Mouse (Mus musculus) limb, embryonic 13.5 days (tissue): ENCODE measurements around the gene Nus1. TPM values are rescaled to one million over a fixed set of nuclear protein-coding genes. Genes with fewer than 3 reads are reported as not detected.
A peak's percentile ranks its signal among the peaks of the same experiment; 100 is the strongest.

Experiments
- ATAC-seq: fragments of 200-750 bp; cut with Nextera tagmentation; 2 replicates; pipeline ENCODE4 v1.8.0; 2017; ENCODE audit warnings: low read depth, moderate number of reproducible peaks, moderate TSS enrichment; ENCODE audit not compliant: low FRiP score
- H3K27ac ChIP-seq: fragments of 300-500 bp; sonication (generic); 2 replicates; pipeline ENCODE4 v1.5.1; 2015; ENCODE audit warnings: inconsistent platforms, mild to moderate bottlenecking, moderate library complexity
- H3K27me3 ChIP-seq: fragments of 300-500 bp; sonication (generic); 2 replicates; pipeline ENCODE4 v1.6.1; 2015; ENCODE audit warnings: mild to moderate bottlenecking, inconsistent platforms
- H3K36me3 ChIP-seq: fragments of 300-500 bp; sonication (generic); 2 replicates; pipeline ENCODE4 v1.6.1; 2015; ENCODE audit warnings: inconsistent platforms, mild to moderate bottlenecking, moderate library complexity
- H3K4me1 ChIP-seq: fragments of 300-500 bp; sonication (generic); 2 replicates; pipeline ENCODE4 v1.6.1; 2015; ENCODE audit warnings: inconsistent platforms
- H3K4me2 ChIP-seq: fragments of 300-500 bp; sonication (generic); replicated peaks from 2 replicates; pipeline ENCODE4 v1.6.1; 2015; ENCODE audit warnings: inconsistent platforms, mild to moderate bottlenecking, moderate library complexity
- H3K4me3 ChIP-seq: fragments of 300-500 bp; sonication (generic); 2 replicates; pipeline ENCODE4 v1.5.1; 2015; ENCODE audit warnings: moderate library complexity, mild to moderate bottlenecking, inconsistent platforms
- H3K9ac ChIP-seq: fragments of 300-500 bp; sonication (generic); 2 replicates; pipeline ENCODE4 v1.6.1; 2015; ENCODE audit warnings: mild to moderate bottlenecking, inconsistent platforms
- H3K9me3 ChIP-seq: fragments of 300-500 bp; sonication (generic); 2 replicates; pipeline ENCODE4 v1.6.1; 2016; ENCODE audit warnings: inconsistent platforms
- WGBS: fragments of 180-500 bp; shearing (Covaris S2); methylation state at CpG from one replicate; pipeline ENCODE4 v1.1.7; 2015; 5-methylcytosine and 5-hydroxymethylcytosine counted together
- polyA plus RNA-seq: library from polyadenylated mRNA; unstranded; fragments of >200 nt; fragmentation: Nextera tagmentation; extraction: Ambion mirVana; gene quantifications from 2 replicates; pipeline ENCODE4 v1.2.1, GENCODE M21; 2015

Nus1 gene
- polyA plus RNA-seq, 1 experiment from 2014 or later, result 17.4 TPM

- Histone ChIP-seq H3K36me3 (0 out of 2 replicates have a peak, but pooled peaks cover 3% of the 10 kb centered on the region), H3K27ac (no peak overlapping the region), H3K4me2 (peak overlapping the region; percentile 81), H3K27me3 (no peaks in the 10 kb centered on the region), H3K9me3 (no peaks in the 10 kb centered on the region), H3K4me3 (peak overlapping the region; percentile 94), H3K9ac (peak overlapping the region; percentile 95), H3K4me1 (peaks cover 34% of the 10 kb centered on the region)
- no peak for ATAC-seq
- WGBS, result 69% methylated on average over 4 of the region's 4 CpGs
Measured at GRCm38 (mm10) chr10:52419402-52419801, 2.1 kb downstream of the Nus1 start.

DNA sequence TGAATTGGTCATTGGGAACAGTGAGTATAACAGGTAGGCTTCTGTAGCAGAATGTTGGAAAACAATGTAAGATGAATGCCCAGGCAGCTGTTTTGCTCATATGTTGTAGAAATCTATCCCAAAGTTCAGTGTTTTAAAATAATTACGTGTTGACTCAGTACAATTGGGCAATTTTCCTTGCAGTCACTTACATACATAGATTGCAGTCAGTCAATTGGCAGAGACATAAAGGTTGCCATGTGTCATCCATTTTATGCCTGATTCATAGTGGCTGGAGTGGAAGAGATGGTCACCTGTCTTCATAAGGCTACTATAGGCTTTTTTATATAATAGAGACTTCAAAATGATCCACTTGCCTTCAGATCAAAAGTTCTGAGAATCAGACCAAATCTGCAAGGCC, 3.2 kb downstream of the Nus1 start:
- 0 out of 2 replicates have a peak, but pooled peaks cover 3% of the 10 kb centered on the region for H3K36me3 ChIP-seq
- no peak overlapping the region for H3K4me3 ChIP-seq
- ATAC-seq, result no peak
- 91% methylated on average over 1 of the region's 1 CpGs for WGBS
- no peaks in the 10 kb centered on the region for H3K27me3 ChIP-seq
- no peak overlapping the region for H3K9ac ChIP-seq
- no peaks in the 10 kb centered on the region for H3K9me3 ChIP-seq
- no peak overlapping the region for H3K4me2 ChIP-seq
- peaks cover 34% of the 10 kb centered on the region for H3K4me1 ChIP-seq
- no peak overlapping the region for H3K27ac ChIP-seq

DNA sequence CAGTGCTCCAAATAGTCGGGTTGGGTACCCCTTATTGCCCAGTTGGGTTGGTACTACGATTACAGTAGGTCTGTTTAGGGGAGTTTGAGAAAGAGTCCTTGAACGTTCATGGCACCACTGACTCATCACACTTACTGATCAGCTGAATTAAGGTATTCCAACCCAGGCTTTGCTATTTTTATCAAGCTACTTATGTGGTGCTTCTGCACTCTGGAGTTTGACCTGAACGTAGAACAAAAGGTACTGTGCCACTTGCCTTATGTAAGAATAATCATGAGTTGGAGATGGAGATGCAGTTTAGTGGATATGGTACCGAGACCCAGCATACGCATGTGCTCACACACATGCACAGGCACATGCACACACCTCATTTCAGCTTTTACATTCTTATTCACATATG, 4.4 kb downstream of the Nus1 start:
- ATAC-seq, result no peak
- no peak overlapping the region for H3K27ac ChIP-seq

GRCm38 (mm10) chr10:52423097-52423496, 5.8 kb downstream of the Nus1 start:
- peaks cover 41% of the 10 kb centered on the region for H3K4me1 ChIP-seq
- 77% methylated on average over 2 of the region's 2 CpGs for WGBS
- no peak overlapping the region for H3K27ac ChIP-seq
- no peaks in the 10 kb centered on the region for H3K9me3 ChIP-seq
- H3K36me3 ChIP-seq, result 0 out of 2 replicates have a peak, but pooled peaks cover 3% of the 10 kb centered on the region
- ATAC-seq, result no peak
- no peaks in the 10 kb centered on the region for H3K27me3 ChIP-seq
- H3K4me2 ChIP-seq, result no peak overlapping the region
- H3K9ac ChIP-seq, result no peak overlapping the region
- no peak overlapping the region for H3K4me3 ChIP-seq

More for the DNA sequence above, 4.4 kb downstream of the Nus1 start:
- peaks cover 37% of the 10 kb centered on the region for H3K4me1 ChIP-seq
- H3K4me3 ChIP-seq, result no peak overlapping the region
- no peak overlapping the region for H3K9ac ChIP-seq
- H3K4me2 ChIP-seq, result no peak overlapping the region
- H3K9me3 ChIP-seq, result no peaks in the 10 kb centered on the region
- WGBS, result 91% methylated on average over 6 of the region's 6 CpGs
- H3K36me3 ChIP-seq, result 0 out of 2 replicates have a peak, but pooled peaks cover 3% of the 10 kb centered on the region
- H3K27me3 ChIP-seq, result no peaks in the 10 kb centered on the region

GRCm38 (mm10) chr10:52426314-52426980, 9.1 kb downstream of the Nus1 start:
- H3K9me3 ChIP-seq, result no peaks in the 10 kb centered on the region
- ATAC-seq, result no peak
- H3K4me3 ChIP-seq, result no peak overlapping the region
- H3K4me2 ChIP-seq, result no peak overlapping the region
- H3K4me1 ChIP-seq, result peaks cover 20% of the 10 kb centered on the region
- H3K27ac ChIP-seq, result no peak overlapping the region
- H3K9ac ChIP-seq, result no peak overlapping the region
- WGBS, result 82% methylated on average over 7 of the region's 7 CpGs
- no peaks in the 10 kb centered on the region for H3K27me3 ChIP-seq
- peaks cover 20% of the 10 kb centered on the region for H3K36me3 ChIP-seq

GRCm38 (mm10) chr10:52427634-52428415, 10.5 kb downstream of the Nus1 start:
- no peak for ATAC-seq
- WGBS, result 32% methylated on average over 2 of the region's 2 CpGs
- Histone ChIP-seq H3K4me2 (no peak overlapping the region), H3K4me1 (peaks cover 20% of the 10 kb centered on the region), H3K9ac (no peak overlapping the region), H3K27ac (no peak overlapping the region), H3K9me3 (no peaks in the 10 kb centered on the region), H3K27me3 (no peaks in the 10 kb centered on the region), H3K36me3 (peaks cover 30% of the 10 kb centered on the region), H3K4me3 (no peak overlapping the region)

GRCm38 (mm10) chr10:52430953-52431352, 13.6 kb downstream of the Nus1 start:
- ATAC-seq, result no peak
- WGBS, result 88% methylated on average over 1 of the region's 1 CpGs
- Histone ChIP-seq H3K9me3 (no peaks in the 10 kb centered on the region), H3K4me2 (no peak overlapping the region), H3K27ac (no peak overlapping the region), H3K4me3 (no peak overlapping the region), H3K36me3 (peaks cover 60% of the 10 kb centered on the region), H3K27me3 (no peaks in the 10 kb centered on the region), H3K4me1 (peaks cover 13% of the 10 kb centered on the region), H3K9ac (no peak overlapping the region)

- H3K9ac ChIP-seq, result no peak overlapping the region
- H3K27me3 ChIP-seq, result no peaks in the 10 kb centered on the region
- H3K9me3 ChIP-seq, result no peaks in the 10 kb centered on the region
- no peaks in the 10 kb centered on the region for H3K4me1 ChIP-seq
- no peak for ATAC-seq
- H3K4me3 ChIP-seq, result no peak overlapping the region
- peaks cover 84% of the 10 kb centered on the region for H3K36me3 ChIP-seq
- no peak overlapping the region for H3K27ac ChIP-seq
- WGBS, result 97% methylated on average over 8 of the region's 8 CpGs
- no peak overlapping the region for H3K4me2 ChIP-seq
Measured at GRCm38 (mm10) chr10:52434836-52435235, 17.5 kb downstream of the Nus1 start.

- 66% methylated on average over 2 of the region's 2 CpGs for WGBS
- H3K27ac ChIP-seq, result no peak overlapping the region
- no peaks in the 10 kb centered on the region for H3K9me3 ChIP-seq
- no peak overlapping the region for H3K4me3 ChIP-seq
- ATAC-seq, result no peak
- H3K4me1 ChIP-seq, result no peaks in the 10 kb centered on the region
- no peaks in the 10 kb centered on the region for H3K27me3 ChIP-seq
- no peaks in the 10 kb centered on the region for H3K36me3 ChIP-seq
- H3K4me2 ChIP-seq, result no peak overlapping the region
- no peak overlapping the region for H3K9ac ChIP-seq
Measured at GRCm38 (mm10) chr10:52460614-52461013, 43.3 kb downstream of the Nus1 start.

- H3K9ac ChIP-seq, result no peak overlapping the region
- no peak overlapping the region for H3K27ac ChIP-seq
- H3K27me3 ChIP-seq, result no peaks in the 10 kb centered on the region
- H3K4me3 ChIP-seq, result no peak overlapping the region
- WGBS, result 62% methylated on average over 7 of the region's 7 CpGs
- H3K9me3 ChIP-seq, result 0 out of 2 replicates have a peak, but pooled peaks cover 2% of the 10 kb centered on the region
- no peak for ATAC-seq
- H3K36me3 ChIP-seq, result no peaks in the 10 kb centered on the region
- no peaks in the 10 kb centered on the region for H3K4me1 ChIP-seq
- no peak overlapping the region for H3K4me2 ChIP-seq
Measured at GRCm38 (mm10) chr10:52463941-52464739, 46.8 kb downstream of the Nus1 start.

- no peaks in the 10 kb centered on the region for H3K4me1 ChIP-seq
- no peaks in the 10 kb centered on the region for H3K27me3 ChIP-seq
- no peak overlapping the region for H3K9ac ChIP-seq
- no peak for ATAC-seq
- no peaks in the 10 kb centered on the region for H3K36me3 ChIP-seq
- no peak overlapping the region for H3K27ac ChIP-seq
- no peak overlapping the region for H3K4me2 ChIP-seq
- WGBS, result 87% methylated on average over 4 of the region's 4 CpGs
- 0 out of 2 replicates have a peak, but pooled peaks cover 7% of the 10 kb centered on the region for H3K9me3 ChIP-seq
- no peak overlapping the region for H3K4me3 ChIP-seq
Measured at GRCm38 (mm10) chr10:52471520-52471919, 54.2 kb downstream of the Nus1 start.
